In genomic region chr6:100476550-100477366, GRCm38 (mm10) we compare ENCODE assay signal across 30 mouse cellular contexts.
A peak's percentile ranks its signal among the peaks of the same experiment; 100 is the strongest.
DNase-seq lines count a peak whose midpoint lies in the region; ATAC-seq and TF ChIP-seq lines count a peak whose summit lies in the region.
"Had no signal": no experiment of that assay in that cellular context is flagged by ENCODE, and none has a peak within 500 bp of the region (broad histone marks: within the 10 kb centered on the region; RNA-seq: fewer than 3 reads in every experiment).

No protein-coding gene starts in this region.

- ATAC-seq in common myeloid progenitor, adult 5-6 weeks (replicated peaks; ENCODE audit: low read depth, poor library complexity, severe bottlenecking) = peak; percentile 52
- ATAC-seq in liver, embryonic 15.5 days (ENCODE audit: insufficient read depth) = peak; percentile 49; the same call in 1 of the 2 replicates
- peak; percentile 55; the same call in 1 of the 2 replicates for ATAC-seq in megakaryocyte-erythroid progenitor cell, adult 5-6 weeks (replicated peaks; ENCODE audit: low FRiP score, low TSS enrichment, poor library complexity, severe bottlenecking)
- ATAC-seq: forebrain, embryonic 15.5 days; hindbrain, postnatal 0 days; intestine, embryonic 15.5 days; midbrain, embryonic 16.5 days had no signal

- WGBS in liver, embryonic 15.5 days (ENCODE audit: insufficient replicate concordance) = 38% methylated on average over 6 of the region's 6 CpGs

- H3K36me3 ChIP-seq in ES-E14 (ENCODE audit: control insufficient read depth, insufficient read depth, low read length, poor library complexity, severe bottlenecking) = no peaks in the 10 kb centered on the region; the same call in 1 of the 2 replicates
- no peaks in the 10 kb centered on the region for H3K36me3 ChIP-seq in liver, embryonic 15.5 days (replicated peaks)
- H3K36me3 ChIP-seq: embryonic facial prominence, embryonic 13.5 days; forebrain, embryonic 10.5 days; forebrain, embryonic 15.5 days; G1E; heart, embryonic 15.5 days; hindbrain, embryonic 12.5 days; intestine, embryonic 15.5 days; lung, embryonic 15.5 days; neural tube, embryonic 13.5 days had no signal

- no peak for DNase-seq in ES-E14 (ENCODE audit: low read depth, low spot score)
- DNase-seq in frontal cortex, postnatal 36 days (ENCODE audit: low spot score in 2 of 2) = no peak
- no peak for DNase-seq in right cerebral cortex, postnatal 36 days (ENCODE audit: low spot score in 2 of 2)
- no peak for DNase-seq in left cerebral cortex, postnatal 25 days (ENCODE audit: low spot score in 2 of 2)
- DNase-seq in gastrocnemius, adult 18-20 months (ENCODE audit: low spot score) = no peak
- DNase-seq: adrenal gland, postnatal 10 days; B cell, adult 2 months; cerebellum, adult 9-10 months; kidney, adult 2 months; kidney, postnatal 36 days; lung, postnatal 36 days; right cerebral cortex, postnatal 25 days; spleen, adult 18-20 months; thymus, postnatal 4 days had no signal

- H3K4me1 ChIP-seq in ES-E14 (ENCODE audit: control insufficient read depth in 2 of 2, insufficient read depth in 2 of 2, low read length in 2 of 2, poor library complexity in 1 of 2) = peaks cover 5 to 16% of the 10 kb centered on the region in 2 experiments
- peaks cover 16% of the 10 kb centered on the region for H3K4me1 ChIP-seq in liver, embryonic 15.5 days (replicated peaks)
- H3K4me1 ChIP-seq: forebrain, embryonic 15.5 days; hindbrain, embryonic 12.5 days; intestine, embryonic 15.5 days; neural tube, embryonic 13.5 days had no signal

- no peak overlapping the region for H3K4me2 ChIP-seq in liver, embryonic 15.5 days
- H3K4me2 ChIP-seq: embryonic facial prominence, embryonic 13.5 days; forebrain, embryonic 15.5 days; heart, embryonic 15.5 days; hindbrain, embryonic 12.5 days; intestine, embryonic 15.5 days; lung, embryonic 15.5 days; neural tube, embryonic 13.5 days had no signal

- in situ Hi-C loops in ES-E14 (cut with MboI; ENCODE audit: low sequenced_read_pairs in 2 of 2, unreplicated experiment in 2 of 2) = no loop called here

- 0 out of 2 replicates have a peak, but pooled peaks cover 3% of the 10 kb centered on the region for H3K27me3 ChIP-seq in liver, embryonic 15.5 days
- H3K27me3 ChIP-seq: embryonic facial prominence, embryonic 13.5 days; forebrain, embryonic 15.5 days; intestine, embryonic 15.5 days; lung, embryonic 15.5 days had no signal

- no peak overlapping the region for H3K4me3 ChIP-seq in ES-E14 (ENCODE audit: insufficient read depth in 1 of 2, low read depth in 1 of 2, low read length in 2 of 2, poor library complexity in 1 of 2, severe bottlenecking in 1 of 2)
- H3K4me3 ChIP-seq in liver, embryonic 15.5 days (replicated peaks) = no peak overlapping the region
- H3K4me3 ChIP-seq: embryonic facial prominence, embryonic 13.5 days; forebrain, embryonic 10.5 days; forebrain, embryonic 15.5 days; heart, embryonic 15.5 days; hindbrain, embryonic 12.5 days; intestine, embryonic 15.5 days; layer of hippocampus, adult 2 months; lung, embryonic 15.5 days; myocyte; neural tube, embryonic 13.5 days had no signal

- H3K9me3 ChIP-seq in ES-E14 (ENCODE audit: control insufficient read depth, insufficient read depth, low read depth, low read length) = no peaks in the 10 kb centered on the region
- H3K9me3 ChIP-seq in liver, embryonic 15.5 days (replicated peaks) = no peaks in the 10 kb centered on the region
- H3K9me3 ChIP-seq: heart, embryonic 15.5 days; intestine, embryonic 15.5 days; lung, embryonic 15.5 days had no signal

- H3K27ac ChIP-seq in ES-E14 (ENCODE audit: insufficient read depth, low read depth, low read length, poor library complexity, severe bottlenecking) = no peak overlapping the region
- H3K27ac ChIP-seq in liver, embryonic 15.5 days (replicated peaks) = no peak overlapping the region
- H3K27ac ChIP-seq: embryonic facial prominence, embryonic 13.5 days; forebrain, embryonic 10.5 days; forebrain, embryonic 15.5 days; heart, embryonic 15.5 days; hindbrain, embryonic 12.5 days; hindbrain, postnatal 0 days; intestine, embryonic 15.5 days; layer of hippocampus, adult 2 months; lung, embryonic 15.5 days; neural tube, embryonic 13.5 days had no signal

- no peak overlapping the region for H3K9ac ChIP-seq in ES-E14 (ENCODE audit: insufficient read depth, low read depth, low read length, poor library complexity, severe bottlenecking)
- no peak overlapping the region for H3K9ac ChIP-seq in liver, embryonic 15.5 days
- H3K9ac ChIP-seq: embryonic facial prominence, embryonic 13.5 days; forebrain, embryonic 15.5 days; heart, embryonic 15.5 days; hindbrain, embryonic 12.5 days; intestine, embryonic 15.5 days; lung, embryonic 15.5 days; neural tube, embryonic 13.5 days had no signal

- intact Hi-C loops in left cerebral cortex, postnatal 25 days (cut with DNase I) = no loop called here

TF ChIP-seq in ES-E14, 5 proteins besides CTCF, POLR2A, EP300 and RAD21:
- TF ChIP-seq MAFK (IDR thresholded peaks at IDR 0.05; ENCODE audit: insufficient read depth, low read depth, low read length) (0 out of 2 replicates have a peak, but pooled peaks have one; percentile 26), HCFC1 (IDR thresholded peaks at IDR 0.05; ENCODE audit: borderline replicate concordance, insufficient read depth, low read length) (no peak), ZC3H11A (IDR thresholded peaks at IDR 0.05; ENCODE audit: borderline replicate concordance, low read depth, low read length) (no peak), CHD2 (IDR thresholded peaks at IDR 0.05; ENCODE audit: low read depth, low read length) (no peak)
